Mouse (Mus musculus): ENCODE measurements around the gene Uqcr10.
A peak's percentile ranks its signal among the peaks of the same experiment; 100 is the strongest.

Uqcr10 gene

DNA sequence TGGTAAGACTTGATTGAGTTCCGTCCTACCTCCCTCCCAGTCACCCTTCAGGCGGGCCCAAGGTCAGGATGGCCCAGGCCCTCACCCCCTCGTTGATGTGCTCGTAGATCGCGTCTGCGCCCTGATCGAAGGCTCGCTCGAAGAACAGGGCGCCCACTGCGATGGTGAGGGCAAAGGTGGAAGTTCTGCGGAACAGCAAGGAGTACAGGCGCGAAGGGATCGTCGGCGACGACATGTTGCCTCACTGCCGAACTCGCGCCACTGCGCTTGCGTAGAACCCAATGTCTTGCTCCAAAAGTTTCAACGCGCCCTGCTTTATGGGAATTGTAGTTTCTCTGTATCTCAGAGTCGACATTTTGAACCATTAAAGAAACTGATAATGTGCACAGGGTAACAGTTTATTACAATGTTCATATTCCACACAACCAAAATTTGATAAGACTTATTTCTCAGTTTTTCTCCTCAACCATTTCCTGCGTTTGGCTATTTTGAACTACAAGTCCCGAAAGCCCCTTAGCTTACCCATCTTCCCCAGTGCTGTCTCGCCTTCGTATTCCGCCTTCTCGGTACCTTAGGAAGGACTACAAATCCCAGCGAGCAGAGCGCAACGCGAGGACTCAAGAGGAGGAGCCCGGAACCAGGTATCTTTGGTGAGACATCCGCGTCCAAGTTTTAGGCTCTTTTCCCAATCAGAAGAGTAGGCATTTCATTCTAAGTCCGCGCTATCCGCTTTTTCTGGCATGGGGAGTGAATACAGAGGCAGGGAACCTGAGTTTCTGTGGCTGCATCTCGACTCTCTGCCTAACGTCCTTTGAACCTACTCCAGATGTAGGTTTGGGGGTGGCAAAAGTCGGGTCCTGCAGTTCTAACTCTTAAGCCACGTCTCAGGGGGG, at the start of gene Uqcr10, which contains the start of gene Zmat5:
TSS of gene Uqcr10 (minus strand) at position 271 of the 893 bp plus-strand sequence.
TSS of gene Zmat5 (plus strand) at position 607 of the 893 bp plus-strand sequence.
- peak; percentile 91 for DNase-seq

DNA sequence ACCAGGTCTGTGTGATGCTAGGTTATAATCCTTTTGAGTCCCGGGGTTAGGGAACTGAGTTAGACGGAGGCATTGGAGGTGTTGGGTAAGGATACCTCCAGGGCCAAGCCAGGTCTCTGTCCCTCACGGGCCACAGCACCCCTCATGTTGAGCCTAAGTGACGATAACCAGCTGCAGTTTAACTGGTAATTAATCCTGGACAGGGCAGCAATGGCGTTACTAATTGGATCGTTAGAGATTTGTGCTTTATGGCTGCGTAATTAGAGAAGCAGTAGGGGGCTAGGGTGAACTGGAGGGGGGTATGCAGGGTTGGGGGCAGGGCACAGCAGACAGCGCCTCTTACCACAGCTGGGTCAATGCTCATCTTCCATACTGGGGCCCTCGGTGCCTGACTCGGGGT, 48.7 kb upstream of the Uqcr10 start:
- no peak for DNase-seq

DNA sequence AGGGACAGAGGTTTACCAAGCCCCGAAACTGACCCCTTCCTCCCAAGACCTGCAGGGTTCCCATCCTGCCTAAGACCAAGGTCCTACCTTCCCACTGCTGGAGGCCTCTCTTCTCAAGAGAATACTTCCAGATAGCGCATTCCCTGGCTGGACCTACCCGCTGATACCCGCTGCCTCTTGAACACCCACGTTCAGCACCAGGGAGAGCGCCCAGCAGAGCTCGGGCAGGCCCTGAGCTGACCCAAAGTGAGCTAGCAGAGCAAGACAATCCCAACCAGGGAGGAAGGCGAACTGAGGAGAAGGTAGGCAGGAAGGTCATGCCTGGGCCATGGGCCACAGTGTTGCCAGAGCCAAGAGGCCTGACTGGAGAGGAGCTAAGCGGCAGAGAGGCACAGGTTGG, 46.1 kb upstream of the Uqcr10 start:
- no peak for DNase-seq

DNA sequence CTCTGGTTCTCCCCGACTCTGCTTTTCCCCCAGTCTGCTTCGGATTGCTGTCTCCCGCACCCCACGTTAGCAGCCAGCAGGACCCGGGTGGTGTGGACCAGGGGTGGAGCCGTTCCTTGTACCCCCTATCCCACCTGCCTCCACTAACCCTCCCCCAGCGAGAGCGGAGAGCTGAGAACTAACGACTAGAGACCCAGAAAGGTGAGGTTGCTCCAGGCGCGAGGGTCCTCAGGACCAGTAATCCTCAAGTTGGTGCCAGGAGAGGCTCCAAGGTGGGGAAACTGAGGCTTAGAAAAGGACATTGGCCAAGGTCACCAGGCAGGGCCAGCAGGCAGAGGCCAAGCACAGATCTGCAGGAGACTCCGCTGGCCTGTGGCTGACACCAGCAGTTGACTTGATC, 43.1 kb upstream of the Uqcr10 start:
- no peak for DNase-seq

DNA sequence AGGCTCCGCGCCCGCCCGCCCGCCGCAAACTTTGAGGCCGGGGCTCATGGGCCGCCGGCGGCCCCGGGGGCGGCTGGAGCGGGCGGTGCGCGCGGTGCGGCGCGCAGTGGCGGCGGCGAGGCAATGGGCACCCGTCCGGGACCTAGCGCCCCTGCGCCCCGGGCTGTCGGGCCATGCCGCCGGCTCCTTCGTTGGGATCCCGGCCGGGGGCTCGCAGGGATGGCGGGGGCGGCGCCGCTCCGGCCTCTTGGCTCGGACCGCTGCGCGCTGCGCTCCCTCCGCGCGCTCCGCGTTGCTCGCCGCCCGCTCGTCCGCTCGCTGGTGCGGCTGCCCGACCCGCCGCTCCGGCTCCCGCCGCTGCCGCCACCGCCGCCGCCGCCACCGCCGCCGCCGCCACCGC, 42.6 kb upstream of the Uqcr10 start, which contains the start of gene Cabp7:
TSS of gene Cabp7 (minus strand) at position 46 of the 400 bp plus-strand sequence.
- DNase-seq: no peak

DNA sequence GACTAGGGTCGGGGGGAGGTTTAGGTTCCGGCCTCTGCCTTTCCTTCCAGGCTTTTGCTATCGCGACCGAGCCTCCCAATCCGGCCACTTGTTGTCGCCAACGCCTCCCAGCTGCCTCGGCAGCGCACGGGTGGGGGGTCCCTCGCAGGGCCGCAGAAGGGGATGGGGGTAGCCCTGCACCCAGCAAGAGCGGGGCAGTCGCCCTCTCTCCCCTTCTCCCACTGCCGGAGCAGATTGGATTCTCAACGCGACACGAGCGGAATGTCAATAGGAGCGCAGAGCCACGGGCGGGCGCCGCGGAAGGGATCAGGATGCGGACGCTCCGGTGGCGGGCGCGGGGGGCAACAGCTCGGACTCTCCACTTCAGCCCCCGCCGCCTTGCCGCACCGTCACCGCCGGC, 41.8 kb upstream of the Uqcr10 start:
- DNase-seq: no peak

DNA sequence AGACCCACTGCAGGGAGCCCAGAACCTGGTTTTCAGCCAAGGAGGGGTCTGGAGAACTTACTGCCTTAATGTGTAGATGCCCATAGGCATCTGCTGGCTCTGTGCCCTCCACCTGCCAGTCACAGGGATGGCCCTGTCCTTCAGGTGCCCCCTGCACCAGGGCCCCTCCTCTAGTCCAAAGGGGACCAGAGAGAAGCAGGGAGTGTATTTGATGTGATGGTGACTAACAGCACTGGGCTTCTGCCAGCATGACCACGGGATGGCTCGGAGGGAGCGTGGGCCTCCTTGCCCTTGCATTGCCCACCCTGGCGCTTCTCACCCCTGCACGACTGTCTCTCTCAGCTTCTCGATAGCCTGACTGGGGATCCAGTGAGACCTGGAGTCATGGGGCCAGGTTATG, 40.5 kb upstream of the Uqcr10 start:
- DNase-seq: no peak

DNA sequence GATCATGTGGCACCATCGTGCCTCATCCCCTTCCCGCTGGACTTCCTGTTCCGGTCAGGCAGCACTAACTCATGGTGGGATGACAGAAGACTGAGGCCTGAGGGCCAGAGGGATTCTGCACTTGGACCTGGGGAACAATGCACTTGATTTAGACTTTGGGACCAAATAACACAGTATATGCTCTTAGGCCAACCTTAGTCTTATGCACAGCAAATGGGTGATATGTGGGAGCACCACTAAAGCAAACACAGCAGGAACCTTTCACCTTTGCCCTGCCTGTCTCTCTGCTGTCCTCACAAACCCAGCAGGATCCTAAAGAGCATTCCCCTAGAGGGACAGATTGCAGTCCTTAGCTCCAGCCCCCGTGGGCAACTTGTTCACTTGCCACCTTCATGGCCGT, 36.6 kb upstream of the Uqcr10 start:
- no peak for DNase-seq

DNA sequence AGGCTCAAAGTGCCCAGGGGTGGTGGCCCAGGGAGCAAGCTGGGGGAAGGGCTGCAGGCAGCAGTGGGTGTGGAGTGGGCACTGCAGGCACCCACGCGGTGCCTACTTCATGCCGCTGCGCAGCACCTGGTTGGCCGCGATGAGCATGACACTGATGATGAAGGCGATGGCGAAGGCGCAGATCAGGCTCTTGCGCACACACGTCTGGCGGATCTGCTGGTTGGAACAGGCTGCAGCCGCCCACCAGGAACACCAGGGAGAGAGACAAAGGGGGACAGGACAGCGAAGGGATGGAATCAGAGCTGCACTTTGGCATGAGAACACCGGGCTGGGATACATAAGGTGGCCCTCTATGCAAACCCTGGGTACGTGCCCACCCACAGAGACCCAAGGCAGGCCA, 34.6 kb upstream of the Uqcr10 start:
- no peak for DNase-seq

DNA sequence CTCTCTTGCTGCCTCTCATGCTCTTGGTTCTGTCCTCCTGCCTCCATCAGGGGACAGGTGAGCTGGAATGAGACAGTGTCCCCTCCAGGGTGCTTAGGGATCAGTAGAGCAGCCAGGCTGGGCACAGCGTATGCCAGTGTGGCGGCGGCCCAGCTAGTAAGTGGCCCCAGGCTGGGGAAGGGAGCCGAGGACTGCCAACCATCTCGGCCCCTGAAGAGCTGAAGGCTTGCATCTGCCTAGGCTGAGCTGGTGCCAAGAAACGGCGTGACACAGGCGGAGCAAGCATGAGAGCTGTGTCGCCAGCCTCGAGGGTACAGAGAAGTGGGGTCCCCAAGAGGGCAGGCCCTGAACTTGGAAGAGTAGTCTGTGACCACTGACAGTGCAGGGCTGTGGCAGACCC, 33.5 kb upstream of the Uqcr10 start:
- peak; percentile 81 for DNase-seq

DNA sequence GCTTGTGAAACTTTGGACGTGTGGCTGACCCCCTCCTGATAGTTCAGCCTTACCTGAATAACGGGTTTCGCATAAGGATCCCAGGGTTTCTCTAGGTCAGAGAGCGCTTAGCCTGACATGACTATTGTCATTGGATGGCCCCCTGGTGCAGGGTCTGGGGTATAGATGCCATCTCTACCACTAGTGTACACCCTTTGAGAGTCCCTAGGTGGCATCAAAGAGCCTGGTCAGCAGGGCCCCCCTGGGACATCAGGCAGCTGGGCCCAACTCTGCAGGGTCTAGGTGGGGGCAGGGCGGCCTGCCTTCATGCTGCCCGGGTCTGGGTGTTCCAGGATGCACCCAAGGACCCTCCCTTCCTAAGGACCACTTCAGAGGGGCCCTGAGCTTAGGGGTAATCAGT, 32.2 kb upstream of the Uqcr10 start:
- no peak for DNase-seq

DNA sequence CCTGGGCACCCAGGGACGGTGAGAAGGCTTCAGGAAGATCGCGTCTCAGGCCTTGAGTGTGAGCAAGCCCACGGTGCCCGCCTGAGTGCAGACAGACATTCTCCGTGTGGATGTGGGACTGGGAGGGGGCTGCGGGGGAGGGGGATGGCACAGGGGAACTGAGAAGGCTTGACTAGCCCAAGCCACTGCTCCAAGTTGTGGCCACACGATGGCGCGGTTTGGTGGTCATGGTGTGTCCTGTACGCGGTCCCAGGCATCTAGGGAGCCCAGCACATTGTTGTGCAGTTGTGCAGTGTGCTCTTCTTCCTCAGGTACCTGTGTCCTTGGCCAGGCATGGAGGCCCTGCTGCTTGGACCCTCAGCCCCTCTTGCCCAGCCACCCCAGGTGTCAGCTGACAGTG, 30.0 kb upstream of the Uqcr10 start:
- DNase-seq: no peak

DNA sequence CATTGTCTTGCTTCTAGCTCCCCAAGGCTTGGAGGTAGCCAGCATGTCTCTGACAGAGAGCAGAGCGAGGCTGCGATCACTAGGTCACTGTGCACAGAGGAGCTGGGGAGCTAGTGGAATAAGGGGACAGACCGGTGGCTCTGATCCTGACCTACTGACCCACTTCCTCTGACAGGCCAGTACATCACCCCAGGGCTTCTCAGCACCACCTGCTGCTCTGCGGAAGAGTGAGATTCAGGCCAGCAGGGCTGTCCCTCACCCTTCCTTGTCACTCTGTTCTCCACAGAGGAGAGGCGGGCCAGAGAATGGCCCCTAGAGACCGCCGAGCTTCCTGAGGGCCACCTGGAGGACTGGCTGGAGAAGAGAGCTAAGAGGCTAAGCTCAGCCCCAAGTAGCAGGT, 27.6 kb upstream of the Uqcr10 start:
- DNase-seq: peak; percentile 59

DNA sequence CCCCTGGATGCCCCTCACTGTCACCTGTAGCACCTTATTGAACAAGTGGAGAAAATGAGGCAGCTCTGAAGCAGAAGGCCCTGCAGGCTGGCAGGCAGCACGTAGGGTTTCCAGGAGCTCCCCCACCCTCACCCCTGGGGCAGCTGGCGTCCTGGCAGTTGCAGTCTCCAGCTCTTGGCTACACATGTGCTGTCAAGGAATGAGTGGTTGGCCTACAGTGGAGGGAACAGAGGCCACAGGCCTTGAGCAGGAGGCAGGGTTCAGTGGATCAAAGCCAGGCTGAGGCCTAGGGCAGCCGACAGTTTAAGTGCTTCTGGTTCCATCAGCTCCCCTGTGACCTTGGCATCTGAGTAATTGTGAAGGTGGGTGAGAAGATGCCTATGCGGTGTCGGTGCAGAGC, 26.8 kb upstream of the Uqcr10 start:
- no peak for DNase-seq

DNA sequence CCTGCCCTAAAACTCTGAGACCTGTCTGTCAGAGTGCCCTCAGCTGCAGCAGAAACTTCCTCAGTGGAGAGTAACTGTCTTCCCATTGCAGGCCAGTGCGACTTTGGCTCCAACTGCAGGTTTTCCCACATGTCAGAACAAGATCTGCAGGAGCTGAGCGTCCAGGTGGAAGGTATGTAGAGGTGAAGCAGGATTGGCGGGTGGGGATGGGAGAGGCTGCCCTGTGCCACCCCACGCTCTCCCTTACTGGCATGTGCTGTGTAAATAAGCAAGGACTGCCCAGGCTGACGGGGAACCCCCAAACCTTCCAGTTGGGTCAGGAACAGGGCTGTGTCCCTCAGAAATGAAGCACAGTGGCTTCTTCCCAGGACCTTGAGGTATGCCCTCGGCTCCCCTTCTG, 26.0 kb upstream of the Uqcr10 start:
- DNase-seq: no peak

DNA sequence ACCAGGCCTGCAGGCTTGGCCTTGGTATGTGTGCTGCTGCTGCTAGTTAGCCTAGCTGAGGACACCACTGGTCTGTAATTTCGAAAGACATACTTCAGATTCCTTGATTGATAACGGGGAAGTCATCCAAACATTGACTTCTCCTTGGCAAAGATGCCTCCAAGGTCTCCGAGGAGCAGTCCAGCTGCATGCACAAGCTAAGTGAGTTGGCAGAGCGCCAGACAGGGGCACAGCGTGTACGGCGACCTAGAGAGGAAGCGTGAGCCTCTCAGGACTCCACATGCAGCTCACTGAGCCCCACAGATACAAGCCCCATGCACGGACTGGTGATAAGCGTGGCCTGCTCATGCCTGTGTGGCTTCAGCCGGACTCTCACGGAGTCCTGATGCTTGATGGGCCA, 25.5 kb upstream of the Uqcr10 start:
- DNase-seq: no peak

DNA sequence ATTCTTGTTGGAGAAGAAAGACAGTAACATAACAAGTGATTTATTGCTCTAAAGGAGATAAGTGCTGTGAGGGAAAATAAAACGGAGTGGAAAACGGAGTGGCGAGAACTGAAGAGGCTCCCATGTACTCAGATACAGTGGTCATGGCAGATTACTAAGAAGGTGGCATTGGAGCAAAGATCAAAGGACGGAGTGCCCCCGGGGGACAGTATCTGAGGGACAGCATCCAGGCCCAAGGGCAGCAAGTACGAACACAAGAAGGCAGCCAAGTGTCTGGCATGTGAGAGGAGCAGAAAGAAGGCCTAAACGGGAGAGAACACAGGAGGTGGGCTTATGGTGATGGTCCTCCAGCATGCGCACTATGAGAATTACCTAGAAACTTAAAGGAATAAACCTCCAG, 17.6 kb upstream of the Uqcr10 start:
- DNase-seq: no peak

DNA sequence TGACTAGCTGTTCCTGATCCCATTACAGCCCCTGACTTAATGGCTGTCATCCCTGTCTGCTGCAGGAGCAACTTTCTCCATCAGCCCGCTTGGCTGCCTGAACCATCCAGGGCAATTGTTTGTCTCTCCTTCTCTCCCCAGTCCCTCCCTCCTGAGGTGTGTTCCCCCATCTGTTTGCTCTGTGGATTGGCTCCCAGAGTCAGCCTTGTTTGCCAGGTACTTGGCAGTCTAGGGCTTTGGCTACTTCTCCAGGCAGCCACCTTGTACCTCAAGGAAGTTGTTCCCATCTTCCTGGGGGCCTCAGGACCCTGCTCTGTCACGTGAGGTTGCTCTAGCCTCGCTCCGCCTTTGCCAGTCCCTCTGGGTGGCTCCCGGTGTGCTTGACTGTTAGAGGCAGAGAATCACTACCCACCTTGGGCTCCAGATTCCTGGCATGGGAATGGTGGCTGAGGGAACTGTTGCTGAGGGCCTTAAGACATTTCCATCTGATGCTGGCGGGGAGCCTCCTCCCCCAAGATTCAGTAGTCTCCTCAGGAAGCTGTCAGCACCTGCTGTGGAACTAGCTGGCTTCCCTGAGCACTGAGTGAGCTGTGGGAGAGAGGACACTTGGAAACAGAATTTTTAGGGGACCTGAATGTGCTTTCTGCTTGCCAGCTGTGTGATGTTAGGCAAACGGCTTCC, 16.9 kb upstream of the Uqcr10 start:
- DNase-seq: peak; percentile 81

DNA sequence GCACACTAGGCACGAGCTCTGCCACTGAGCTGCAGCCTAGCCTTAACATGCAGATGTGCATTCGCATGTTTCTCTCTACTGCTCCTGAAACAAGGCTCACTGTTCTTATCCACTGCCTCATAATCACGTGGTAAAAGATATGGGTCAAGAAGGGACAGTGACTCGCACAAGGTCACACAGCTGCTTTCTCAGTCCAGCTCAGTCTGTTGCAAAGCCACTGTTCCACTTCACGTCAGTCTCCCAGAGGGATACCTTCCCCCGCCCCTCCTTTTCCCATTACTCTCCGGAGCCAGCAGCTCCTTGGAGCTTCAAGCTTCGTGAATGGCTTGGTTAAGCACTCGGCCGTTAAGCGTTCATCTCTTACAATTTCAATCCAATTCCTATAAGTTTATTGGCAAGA, 16.3 kb upstream of the Uqcr10 start:
- DNase-seq: no peak

DNA sequence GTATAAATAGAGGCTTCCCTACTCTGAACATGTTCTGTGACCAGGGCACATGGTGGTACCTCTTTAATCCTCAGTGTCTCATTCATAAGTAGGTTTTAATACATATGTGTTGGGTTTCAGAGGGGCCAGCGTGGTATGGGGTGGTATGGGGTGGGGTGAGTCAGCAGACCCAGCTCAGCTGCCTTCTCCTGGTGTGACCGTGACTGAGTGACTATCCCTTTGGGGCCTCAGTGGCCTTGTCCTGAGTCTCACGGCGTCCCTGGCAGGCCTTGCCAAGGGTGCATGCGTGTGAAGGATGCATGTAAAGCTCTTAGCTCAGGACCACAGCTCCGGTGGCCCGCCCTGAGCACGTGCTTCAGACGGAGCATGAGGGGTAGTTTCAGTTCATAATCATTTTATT, 15.8 kb upstream of the Uqcr10 start:
- no peak for DNase-seq

DNA sequence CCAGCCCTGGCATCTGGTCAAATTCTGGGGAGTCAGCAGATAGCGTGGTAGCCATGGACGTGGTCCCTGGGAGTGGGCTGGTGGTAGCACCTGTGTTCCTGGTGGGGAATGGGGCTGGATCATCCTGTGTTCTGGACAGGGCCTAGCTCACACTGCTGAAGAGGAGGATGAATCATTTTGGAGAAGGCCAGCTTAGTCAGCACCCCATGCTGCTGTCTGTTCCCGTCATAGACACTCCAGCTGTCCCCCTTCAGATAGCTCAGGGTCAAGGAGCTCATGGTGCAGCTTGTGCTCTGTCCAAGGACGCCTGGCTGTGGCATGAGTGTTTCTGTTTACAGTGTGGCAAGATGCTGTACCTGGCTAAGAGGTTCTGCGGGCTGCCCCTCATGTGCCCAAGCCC, 14.4 kb upstream of the Uqcr10 start:
- DNase-seq: no peak

DNA sequence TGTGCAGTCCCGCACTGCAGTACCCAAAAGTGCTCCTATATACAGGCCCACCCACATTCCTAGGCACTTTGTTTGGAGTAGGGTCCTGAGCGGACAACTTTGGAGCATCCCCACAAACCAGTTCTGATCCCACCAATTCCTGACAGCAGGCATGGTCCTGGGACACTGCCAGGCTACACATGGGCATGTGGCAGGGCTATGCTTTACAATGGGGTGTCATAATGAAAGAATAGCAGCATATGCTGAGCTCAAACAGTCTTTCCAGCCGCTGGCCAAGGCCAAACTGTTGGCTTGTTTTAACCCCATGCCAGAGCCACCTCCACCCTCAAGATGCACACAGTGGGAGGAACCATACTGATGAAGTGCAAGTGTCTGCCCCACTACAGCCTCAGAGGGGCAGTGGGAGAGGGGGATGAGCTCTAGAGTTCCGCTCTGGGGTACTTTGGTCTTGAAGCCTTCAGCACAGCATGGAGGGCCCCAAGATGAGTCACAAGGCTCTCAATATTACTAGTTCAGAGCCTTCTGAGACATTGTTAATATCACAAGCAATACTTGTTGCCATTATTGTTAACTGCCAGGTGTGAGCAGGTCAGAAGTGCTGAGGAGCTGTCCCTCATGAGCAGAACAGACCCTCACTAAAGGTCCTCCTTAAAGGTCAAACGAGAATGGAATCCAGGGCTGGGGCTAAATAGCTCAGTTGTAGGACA, 12.5 kb upstream of the Uqcr10 start:
- DNase-seq: no peak

DNA sequence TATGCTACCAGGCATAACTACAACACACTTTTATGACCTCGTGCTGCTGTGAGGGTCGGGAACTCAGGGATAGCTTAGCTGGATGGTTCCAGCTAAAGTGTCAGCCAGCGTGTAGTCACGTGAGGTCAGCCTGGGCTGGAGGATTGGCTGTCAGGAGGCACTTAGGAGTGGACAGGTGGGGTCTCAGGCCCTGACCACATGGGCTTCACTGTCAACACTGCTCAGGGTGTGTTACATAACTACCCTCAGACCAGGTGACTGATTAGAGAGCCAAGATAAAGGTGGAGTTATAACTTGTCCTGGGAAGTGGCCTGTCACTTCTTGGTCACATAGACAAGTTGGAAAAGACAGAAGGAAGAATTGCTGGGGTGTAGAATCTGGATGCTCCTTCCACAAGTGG, 11.5 kb upstream of the Uqcr10 start:
- DNase-seq: no peak

DNA sequence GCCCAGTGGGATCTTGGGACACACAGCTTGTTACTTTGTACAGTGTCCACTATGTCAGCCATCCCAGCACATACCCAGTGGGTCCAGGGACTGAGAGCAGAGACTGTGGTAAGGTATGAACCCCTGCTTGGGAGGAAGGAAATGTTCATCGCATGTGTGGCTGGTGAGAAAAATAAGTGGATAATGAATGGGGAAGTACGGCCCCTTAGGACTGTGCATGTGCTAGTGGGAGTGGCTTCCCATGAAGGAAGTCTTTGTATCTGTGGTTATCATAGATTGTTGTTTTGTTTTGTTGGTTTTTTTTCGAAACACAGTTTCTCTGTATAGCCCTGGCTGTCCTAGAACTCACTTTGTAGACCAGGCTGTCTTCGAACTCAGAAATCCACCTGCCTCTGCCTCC, 10.6 kb upstream of the Uqcr10 start:
- DNase-seq: no peak

Data from cerebellum, adult 11-12 months (tissue).